Mouse (Mus musculus): ENCODE measurements around the gene Arhgap6.

The Arhgap6 gene

DNA sequence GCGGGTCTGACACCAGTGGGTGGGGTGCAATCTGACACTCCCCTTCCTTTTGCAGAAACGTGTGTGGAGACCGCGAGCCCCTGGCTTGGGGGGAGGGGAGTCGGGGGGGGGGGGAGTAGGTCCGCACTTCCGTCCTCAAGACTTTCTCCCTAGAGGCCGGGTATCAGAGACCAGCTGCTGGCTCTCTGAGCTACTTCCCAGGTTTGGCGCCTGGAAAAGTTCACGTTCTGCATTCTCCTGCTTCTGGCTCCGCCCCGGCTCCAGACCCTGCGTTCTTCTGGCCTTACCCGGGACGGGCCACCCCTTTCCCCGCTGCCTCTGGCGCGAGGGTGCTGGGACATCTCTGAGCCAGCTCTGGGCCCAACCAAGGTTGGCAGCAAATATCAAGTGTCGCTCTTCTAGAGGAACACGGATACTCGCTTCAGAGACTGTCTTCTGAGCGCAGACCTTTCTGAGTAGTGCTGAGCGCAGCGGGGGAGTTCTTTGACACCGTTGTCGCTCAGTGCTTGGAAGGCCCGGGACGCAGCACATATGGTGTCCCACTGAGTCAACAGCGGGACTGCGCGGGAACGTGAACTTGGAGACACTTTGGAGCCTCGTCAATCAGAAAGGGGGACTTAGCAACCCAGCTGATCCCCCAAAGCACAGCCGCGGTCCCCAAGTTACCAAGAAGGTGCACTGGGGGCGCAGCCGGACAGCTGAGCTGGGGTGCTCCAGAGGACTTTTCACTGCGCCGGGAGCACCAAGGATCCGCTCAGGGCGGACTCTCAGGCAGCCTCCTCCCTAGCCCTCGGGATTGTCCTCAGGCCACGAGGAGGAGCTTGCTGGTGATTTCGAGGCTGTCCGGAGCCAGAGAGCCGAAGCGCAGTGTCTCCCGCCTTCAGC is at the start of gene Arhgap6:
Gene Arhgap6, plus strand, starts transcription at position 126 of the 885 bp plus-strand sequence.
- DNase-seq (ENCODE audit: low read depth, low spot score), result no peak

DNA sequence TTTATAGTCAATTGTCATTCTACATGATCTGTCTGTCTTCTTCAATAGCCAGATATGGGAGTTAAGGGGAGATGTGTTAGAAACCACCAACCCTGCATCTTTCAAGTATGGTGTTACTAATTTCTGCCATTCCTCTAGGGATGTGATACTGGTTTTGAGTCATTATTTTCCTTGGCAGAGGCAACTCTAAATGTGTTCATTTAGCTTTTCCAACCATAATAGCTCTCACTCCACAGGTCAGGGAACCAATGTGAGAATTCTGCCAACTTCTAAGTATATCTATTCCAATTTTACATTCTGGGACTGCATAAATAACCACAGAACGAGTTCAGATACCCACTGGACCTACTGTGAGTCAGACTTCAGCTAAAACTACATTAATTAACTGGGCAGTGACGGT is 47.9 kb upstream of the Arhgap6 start:
- peak; percentile 0 for DNase-seq (ENCODE audit: low read depth, low spot score)

DNA sequence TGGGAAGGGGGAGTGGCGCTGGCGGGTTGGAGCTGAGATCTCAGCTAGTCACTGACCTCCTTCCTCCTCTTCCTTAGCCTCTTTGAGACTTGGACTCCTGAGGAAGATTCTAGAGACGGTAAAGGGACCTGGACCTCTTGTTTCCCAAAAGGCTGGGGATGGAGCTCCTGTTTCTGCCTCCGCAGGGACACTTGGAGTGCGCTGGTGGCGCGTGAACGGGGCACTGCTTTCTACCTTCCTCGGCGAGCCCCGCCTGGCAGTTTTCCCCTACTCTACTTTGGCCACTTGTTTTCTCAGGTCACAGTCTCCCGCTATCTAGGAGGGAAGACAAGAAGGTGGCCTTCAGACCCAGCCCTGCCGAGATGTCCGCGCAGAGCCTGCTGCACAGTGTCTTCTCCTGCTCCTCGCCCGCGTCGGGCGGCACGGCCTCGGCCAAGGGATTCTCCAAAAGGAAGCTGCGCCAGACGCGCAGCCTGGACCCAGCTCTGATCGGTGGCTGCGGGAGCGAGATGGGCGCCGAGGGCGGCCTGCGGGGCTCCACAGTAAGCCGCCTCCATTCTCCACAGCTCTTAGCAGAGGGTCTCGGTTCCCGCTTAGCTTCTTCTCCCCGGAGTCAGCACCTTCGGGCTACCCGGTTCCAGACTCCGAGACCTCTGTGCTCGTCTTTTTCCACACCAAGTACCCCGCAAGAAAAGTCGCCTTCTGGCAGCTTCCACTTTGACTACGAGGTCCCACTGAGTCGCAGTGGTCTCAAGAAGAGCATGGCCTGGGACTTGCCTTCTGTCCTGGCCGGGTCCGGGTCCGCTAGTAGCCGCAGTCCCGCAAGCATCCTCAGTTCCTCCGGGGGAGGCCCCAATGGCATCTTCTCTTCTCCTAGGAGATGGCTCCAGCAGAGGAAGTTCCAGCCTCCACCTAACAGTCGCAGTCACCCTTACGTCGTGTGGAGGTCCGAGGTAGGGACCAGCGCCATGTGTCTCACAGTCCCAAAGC is 1.3 kb downstream of the Arhgap6 start:
- DNase-seq (ENCODE audit: low read depth, low spot score), result no peak

DNA sequence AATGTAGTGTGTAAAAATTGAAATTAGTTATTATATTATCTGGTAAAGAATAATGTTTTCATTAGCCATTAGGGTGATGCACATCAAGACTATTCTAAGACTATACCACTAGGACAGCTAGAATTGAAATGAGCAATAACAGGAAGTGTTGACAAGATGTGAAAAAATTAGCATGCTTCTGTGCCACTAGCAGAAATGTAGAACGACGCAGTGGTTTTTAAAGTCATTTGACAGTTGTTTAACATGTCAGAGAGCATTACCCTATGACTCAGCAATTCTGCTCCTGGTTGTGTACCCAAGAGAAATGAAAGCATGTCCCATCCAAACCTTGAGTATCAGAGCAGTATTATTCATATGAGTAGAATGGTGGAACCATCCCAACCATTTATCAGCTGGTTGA is 9.8 kb downstream of the Arhgap6 start:
- no peak for DNase-seq (ENCODE audit: low read depth, low spot score)

DNA sequence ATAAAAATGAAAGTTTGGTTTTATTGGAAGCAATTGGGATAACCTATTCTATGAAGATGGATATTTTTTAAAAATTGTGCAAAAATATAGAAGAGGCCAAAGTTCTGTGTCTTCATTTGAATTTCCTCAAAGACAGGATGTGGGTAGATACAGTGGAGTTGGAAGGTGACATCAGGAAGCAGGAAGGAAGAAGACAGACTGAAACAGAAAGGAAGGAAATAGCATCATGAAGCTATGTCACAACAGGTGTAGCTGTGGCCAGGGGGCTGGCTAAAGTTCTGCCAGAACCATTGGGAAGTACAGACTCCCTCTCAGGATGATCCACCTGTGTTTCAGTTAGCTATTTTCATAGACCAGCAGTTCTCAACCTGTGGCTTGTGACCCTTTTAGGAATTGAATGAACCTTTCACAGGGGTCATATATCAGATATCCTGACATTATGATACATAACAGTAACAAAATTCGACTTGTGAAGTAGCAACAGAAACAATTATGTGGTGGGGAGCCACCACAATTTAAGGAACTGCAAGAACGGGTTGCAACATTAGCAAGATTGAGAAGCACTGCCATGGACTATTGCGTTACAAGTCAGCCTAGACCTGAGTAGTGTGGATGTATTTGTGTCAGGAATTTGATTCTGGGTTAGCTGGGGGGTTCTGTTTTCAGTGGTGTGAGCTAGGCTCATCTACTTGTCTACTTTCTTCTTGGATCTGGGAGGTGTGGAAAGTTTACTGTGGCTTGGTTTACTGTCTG is 15.8 kb downstream of the Arhgap6 start:
- DNase-seq (ENCODE audit: low read depth, low spot score), result no peak

DNA sequence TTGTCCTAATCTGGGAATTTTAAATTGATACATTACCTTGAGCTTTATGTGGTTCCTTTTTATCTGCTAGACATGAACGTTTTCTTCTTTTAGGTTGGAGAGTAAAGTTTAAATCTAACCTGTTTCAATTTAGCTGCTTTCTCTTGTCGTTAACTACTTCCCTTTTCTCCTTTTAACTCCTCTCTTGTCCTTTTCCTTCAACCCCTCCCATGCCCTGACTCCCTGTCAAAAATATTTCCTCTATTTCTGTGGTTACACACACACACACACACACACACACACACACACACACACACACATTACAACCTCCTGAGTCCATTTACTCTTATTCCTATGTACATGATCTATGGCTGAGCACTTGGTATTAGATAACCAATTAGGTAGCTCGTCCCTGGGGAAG is 24.0 kb downstream of the Arhgap6 start:
- no peak for DNase-seq (ENCODE audit: low read depth, low spot score)

DNA sequence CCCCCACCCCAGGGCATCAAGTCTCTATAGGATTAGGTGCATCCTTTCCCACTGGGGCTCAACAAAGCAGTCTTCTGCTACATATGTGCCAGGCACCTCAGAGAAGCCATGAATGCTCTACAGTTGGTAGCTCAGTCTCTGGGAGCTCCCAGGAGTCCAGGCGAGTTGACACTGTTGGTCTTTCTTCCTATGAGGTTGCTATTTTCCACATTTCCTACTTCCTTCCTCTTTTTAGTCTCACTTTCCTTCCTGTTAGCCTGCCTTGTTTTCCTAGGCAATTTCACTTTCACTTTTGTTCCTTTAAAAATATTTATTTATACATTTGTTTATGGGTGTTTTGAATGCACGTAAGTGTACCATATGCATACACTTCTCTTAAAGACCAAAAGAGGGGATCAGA is 29.3 kb downstream of the Arhgap6 start:
- DNase-seq (ENCODE audit: low read depth, low spot score), result no peak

DNA sequence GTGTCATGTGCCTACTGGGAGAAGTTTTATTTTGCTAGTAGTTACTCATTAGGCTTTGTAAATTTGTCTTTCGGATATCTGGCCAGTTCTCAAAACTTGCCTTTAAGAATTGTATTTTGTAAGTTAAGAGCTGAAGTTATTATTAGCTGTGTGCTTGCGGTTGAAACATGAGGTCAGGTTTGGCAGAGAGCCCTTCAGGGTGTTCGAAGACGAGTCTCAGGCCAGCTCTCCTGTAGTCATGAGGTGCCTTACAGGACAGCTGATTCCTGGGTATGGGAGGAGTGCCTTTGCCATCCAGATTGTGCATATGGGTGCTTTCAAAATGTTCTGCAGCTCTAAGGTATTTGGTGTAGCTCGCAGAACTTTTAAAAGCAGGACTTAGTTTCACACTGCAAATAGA is 37.4 kb downstream of the Arhgap6 start:
- no peak for DNase-seq (ENCODE audit: low read depth, low spot score)

DNA sequence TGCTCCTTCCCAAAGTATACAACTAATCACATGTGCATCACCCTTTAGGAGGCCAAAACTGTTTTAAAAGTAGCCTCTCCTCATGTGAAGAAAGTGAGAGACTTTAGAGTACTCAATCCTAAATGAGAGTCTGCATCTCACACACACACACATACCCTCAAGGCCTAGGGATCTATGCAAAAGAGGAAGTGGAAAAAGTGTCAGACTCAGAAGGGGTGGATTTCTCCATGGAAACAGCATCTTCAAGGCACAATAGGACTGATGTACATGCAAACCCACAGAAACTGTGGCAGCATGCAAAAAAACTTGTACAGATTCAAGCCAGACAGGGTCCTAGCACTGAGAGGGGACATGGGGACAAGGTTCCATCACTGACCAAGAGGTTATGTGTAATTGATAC is 53.2 kb downstream of the Arhgap6 start:
- no peak for DNase-seq (ENCODE audit: low read depth, low spot score)

DNA sequence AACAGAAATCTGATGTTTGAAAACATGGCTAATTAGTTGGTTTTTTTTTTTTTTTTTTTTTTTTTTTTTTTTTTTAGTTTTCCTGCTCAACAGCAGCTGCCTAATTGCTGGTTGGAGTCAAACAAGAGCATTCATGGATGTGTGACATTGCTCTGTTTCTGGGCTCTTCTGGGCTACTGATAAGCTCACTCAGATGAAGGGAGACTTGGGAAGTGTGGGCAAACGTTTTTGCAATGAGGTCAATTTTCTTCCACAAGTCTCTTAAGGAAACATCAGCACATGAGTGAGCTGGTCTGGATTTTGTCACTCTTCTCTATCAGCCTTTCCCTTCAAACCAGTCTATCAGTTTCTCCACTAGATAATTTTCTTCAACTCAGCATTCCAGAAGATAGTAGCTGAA is 79.8 kb downstream of the Arhgap6 start:
- DNase-seq (ENCODE audit: low read depth, low spot score), result no peak

DNA sequence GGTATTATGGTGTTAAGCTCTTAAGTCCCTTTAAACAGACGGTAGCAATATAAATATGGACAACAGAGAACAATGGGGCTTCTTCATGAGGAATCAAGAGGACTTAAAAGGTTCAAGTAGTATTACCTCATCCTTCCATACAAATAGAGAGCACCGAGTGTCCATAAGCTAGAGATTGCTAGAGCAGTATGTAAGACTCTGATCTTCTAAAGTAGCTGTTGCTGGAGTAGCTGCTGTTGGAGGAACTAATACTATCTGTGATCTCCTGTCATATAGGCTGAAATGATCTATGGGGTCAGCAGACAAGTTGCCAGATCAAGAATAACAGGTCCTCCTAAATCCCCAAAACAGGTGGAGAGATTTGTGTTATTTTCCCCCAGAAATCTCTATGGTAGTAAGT is 108.7 kb downstream of the Arhgap6 start:
- no peak for DNase-seq (ENCODE audit: low read depth, low spot score)

DNA sequence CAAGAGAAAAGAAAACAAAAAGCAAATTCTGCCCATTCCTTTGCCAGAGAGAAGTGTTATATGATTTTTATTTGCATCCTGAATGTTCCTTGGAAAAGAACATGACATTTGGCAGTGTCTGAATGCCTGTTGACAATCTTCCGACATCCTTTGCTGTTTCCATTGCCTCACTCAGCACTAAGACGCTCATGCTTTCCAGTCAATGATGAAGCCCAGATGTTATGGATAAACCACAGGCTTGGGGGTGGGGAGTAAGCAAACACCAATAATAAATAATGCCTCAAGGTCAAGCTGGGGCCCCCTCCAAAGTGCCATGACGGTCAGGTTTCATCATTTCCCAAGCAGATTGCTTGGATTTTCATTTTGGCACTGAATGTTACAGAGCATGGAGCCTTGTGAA is 109.2 kb downstream of the Arhgap6 start:
- no peak for DNase-seq (ENCODE audit: low read depth, low spot score)

DNA sequence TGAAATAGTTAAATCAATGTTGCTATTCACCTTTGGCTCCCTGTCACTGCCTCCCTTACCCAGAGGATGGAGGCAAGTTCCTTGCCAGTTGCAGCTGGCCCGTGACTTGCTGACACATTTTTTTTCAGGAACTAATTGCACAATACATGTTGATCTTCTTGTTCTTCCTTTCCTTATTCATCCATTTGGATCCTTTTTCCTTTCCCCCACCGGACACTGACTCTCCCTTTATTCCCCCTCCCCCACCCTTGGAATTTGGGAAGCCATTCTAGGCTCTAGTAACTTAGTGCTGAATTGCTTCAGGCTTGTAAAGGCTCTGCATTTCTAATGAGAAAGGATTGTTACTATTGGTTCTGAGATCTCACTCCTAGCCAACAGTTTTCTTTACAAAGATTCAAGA is 112.7 kb downstream of the Arhgap6 start:
- DNase-seq (ENCODE audit: low read depth, low spot score), result no peak

DNA sequence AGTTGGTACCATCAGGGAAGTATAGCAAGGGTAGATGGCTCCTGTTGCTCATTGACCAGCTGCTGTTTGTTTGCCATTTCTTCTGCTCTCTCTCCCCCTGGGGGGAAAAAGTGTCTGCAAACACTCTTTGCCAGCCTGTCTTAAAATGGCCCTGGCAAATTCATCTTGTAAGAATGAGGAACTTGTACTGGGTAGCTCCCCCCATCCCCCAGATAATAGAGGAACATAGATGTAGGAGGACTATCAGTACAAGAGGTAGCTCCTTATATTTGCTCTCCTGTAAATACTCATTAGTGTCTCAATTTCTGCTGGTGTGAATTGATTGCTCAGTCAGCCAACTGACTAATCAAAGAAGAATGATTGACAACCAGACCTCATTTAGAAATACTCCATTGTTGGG is 118.6 kb downstream of the Arhgap6 start:
- no peak for DNase-seq (ENCODE audit: low read depth, low spot score)

DNA sequence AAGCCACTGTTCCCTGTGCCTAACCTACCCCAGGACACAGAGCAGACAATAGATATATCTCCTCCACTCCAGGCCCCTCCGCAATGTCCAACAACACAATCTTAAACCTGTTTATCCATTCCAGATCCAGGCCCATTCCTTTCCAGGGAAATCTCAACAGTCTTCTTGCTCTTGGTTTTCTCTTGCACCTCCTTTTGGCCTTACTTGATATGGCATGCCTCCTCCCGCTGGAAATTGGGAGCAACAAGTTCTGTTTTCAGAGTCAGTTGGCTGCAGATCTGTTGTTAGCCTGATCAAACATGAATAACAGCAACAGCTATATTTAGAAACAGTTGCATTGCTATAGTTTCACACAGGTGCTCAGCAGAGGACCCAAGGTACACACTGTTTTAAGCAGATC is 126.0 kb downstream of the Arhgap6 start:
- DNase-seq (ENCODE audit: low read depth, low spot score), result no peak

DNA sequence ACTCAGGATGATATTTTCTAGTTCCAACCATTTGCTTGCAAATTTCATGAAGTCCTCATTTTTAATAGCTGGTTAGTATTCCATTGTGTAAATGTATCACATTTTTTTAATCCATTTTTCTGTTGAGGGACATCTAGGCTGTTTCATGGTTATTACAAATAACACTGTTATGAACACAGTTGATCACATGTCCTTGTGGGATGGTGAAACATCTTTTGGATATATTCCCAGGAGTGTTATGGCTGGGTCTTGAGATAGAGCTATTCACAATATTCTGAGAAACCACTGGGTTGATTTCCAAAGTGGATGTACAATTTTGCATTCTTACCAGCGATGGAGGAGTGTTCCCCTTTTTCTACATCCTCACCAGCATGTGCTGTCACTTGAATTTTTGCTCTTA is 137.5 kb downstream of the Arhgap6 start:
- DNase-seq (ENCODE audit: low read depth, low spot score), result no peak

DNA sequence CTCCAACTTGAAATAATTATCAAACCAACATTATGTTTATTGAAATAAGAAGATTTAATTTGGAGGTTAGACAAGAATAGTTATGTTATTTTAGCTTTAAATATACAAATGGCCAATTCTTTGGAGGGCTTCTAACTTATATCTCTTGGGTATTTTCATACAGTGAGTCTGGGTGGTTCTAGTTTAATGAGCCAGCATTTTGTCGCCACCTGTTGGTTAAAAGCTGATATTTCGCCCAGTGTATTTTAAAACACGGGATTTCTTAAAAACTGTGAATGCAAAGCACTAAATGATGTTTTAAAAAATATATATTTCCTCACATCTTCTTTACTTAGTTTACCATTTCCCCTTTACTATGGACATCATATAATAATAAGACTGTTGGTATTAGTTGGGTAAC is 140.5 kb downstream of the Arhgap6 start:
- peak; percentile 41 for DNase-seq (ENCODE audit: low read depth, low spot score)

DNA sequence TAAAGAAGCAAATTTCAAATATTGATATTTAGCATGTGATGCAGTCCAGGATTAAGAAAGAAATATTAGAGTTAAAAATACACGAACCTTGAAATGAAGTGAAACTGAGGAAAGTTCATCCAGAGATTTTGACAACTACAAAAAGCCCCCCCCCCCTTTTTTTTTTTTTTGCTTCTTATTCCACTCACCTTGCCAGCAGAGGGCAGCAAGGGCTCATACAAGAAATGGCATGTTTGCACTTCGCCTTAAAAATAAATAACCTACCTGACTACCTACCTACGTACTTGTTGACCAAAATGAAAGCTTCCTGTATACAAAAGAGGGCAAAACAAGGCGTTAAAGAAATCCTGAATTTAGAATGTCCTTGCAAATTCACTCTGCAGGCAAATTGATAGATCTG is 143.0 kb downstream of the Arhgap6 start:
- DNase-seq (ENCODE audit: low read depth, low spot score), result peak; percentile 21

DNA sequence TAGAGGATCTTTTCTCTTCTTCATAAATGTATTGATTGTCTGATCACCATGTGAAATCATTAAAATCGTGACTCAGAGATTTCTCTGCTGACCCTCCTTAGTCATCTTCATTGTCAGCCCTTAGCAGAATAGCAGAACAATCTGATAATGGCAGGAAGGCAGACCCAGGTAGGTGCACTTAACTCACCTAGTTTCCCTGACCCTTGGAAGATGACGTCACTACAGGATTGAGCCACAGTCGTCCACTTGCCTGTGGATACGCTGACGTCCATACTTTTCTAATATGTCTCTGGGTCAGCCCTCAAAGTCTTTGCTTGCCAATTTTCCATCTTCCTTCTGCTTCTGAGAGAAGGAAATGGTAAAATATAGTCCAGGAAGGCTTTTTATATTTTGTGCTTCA is 146.8 kb downstream of the Arhgap6 start:
- DNase-seq (ENCODE audit: low read depth, low spot score), result no peak

DNA sequence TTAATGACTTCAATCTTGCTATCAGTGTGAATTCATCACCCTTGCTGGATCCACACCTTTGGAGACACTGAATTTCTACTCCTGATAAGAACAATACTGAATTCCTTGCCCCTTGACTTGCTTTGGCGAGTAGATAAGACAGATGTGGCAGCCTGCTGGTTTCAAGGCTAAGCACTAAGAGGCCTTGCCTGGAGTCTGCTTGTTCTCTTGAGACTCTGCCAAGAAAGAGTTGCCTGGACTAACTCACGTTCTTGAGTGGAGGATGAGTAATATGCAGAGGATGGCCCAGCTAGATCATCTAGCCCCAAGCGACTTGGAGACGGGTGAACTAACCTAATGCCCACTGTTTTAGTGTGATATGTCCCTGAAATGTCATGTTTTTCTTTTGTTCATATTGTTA is 148.3 kb downstream of the Arhgap6 start:
- no peak for DNase-seq (ENCODE audit: low read depth, low spot score)

DNA sequence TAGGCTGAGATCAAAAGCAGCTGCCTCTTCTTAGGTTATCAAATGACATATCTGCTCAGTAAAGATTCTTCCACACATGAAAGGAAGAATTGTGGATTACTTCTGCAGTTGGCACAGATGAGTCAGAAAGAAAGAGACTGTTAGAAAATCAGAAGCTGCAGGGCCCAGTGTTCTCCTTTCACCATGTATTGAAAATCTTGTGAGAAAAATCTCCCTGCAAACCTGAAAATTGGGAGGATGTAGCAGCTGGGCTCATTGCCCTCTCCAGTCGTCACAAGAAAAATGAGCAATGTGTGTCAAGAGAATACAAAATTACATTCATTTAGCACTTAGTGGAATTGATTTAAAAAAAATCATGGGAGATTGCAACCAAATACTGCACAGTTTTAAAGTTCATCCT is 180.5 kb downstream of the Arhgap6 start:
- peak; percentile 63 for DNase-seq (ENCODE audit: low read depth, low spot score)

DNA sequence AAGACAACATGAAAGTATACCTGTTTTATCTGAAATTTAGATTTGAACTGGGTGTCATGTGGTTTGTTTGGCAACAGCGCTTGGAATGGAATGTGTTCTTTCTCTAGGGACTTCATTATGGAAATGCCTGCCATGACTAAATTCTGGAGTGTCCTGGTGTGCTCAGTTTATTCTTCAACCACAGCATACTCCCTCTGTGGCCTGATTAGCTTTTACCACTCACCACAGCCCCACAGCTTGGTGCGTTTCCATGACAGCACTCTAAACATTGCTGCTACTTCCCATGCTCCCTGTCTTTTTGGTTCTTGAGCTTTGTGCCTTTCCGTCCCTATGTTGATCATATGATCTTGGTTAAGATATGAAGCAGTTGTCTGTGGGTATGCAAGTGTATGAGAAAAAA is 182.9 kb downstream of the Arhgap6 start:
- no peak for DNase-seq (ENCODE audit: low read depth, low spot score)
